Mouse (Mus musculus): Measurements from ENCODE around the gene Lrrc20. TPM values are rescaled to one million over a fixed set of nuclear protein-coding genes. Genes with fewer than 3 reads are reported as not detected.

The Lrrc20 gene
- polyA plus RNA-seq, 1 experiment, result not detected

DNA sequence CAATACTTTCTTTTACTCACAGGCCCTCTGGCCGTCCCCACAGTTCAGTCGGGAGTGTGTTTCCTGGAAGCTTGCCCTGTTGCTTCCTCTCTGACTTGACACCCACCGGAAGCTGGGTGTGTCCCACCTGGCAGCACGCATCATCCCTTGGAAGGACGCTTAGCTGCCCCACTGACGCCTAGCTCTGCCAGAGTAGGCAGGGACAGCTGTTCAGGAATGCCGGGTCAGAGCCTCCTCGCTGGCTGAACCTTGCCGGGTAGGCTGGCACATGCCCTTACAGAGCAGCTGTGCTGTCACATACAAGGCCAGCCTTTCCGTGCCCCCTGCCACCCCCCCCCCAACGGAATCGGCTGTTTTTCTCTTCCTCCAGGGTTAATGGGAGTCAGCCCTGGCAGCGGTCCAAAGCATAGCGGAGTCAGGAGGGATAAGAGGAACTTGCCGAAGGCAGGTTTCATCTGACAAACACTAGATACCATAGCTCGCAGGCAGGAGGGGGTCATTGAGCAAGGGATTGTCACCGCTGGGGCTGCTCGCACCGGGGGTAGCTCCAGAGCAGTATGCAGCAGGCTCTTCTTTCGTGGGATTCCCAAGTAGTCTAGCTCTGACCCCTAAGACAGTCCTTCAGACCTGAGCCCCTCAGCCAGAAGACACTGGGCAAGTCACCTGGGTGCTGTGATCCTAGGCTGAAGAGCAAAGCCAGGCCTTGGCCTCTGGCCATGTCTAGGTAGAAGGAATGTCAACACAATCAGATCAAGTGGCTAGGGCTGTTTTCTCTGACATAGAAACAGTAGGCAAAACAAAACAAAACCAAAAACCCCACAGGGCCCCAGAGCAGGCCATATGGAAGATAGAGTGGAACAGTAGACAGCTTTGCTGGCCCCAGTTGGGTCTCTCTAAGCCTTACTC, 60.8 kb downstream of the Lrrc20 start:
- WGBS, result 32% methylated on average over 20 of the region's 20 CpGs
- no peak for TF ChIP-seq POLR2A (IDR thresholded peaks at IDR 0.05; ENCODE audit: insufficient read depth, low read depth, low read length)
- TF ChIP-seq CTCF (IDR thresholded peaks at IDR 0.05; ENCODE audit: insufficient read depth, low read depth, low read length), result no peak
- H3K27ac ChIP-seq (ENCODE audit: insufficient read depth, low read depth, low read length), result no peak overlapping the region
- H3K4me1 ChIP-seq (ENCODE audit: control insufficient read depth, insufficient read depth, low read length), result peaks cover 27% of the 10 kb centered on the region
- no peak overlapping the region for H3K4me3 ChIP-seq (ENCODE audit: insufficient read depth, low read depth, low read length)

DNA sequence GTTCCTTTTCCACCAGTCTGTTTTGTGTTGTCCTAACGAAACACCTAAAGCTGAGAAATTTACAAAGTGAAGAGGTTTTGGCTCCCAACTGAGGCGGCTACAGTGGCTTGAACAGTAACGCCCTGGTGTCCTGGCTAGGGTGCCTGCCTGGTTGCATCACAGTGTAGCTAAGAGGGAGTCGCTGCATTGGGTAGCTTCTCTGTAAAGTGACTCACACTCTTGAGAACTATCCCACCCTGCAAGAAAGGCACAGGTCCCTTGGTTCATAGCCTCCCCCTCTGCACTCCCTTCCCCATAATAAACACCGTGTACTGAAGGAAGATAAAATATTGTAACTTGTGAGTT, 61.4 kb downstream of the Lrrc20 start:
- peaks cover 27% of the 10 kb centered on the region for H3K4me1 ChIP-seq (ENCODE audit: control insufficient read depth, insufficient read depth, low read length)
- WGBS, result 86% methylated on average over 5 of the region's 5 CpGs
- no peak overlapping the region for H3K27ac ChIP-seq (ENCODE audit: insufficient read depth, low read depth, low read length)
- H3K4me3 ChIP-seq (ENCODE audit: insufficient read depth, low read depth, low read length), result no peak overlapping the region
- TF ChIP-seq CTCF (IDR thresholded peaks at IDR 0.05; ENCODE audit: insufficient read depth, low read depth, low read length) (no peak), POLR2A (IDR thresholded peaks at IDR 0.05; ENCODE audit: insufficient read depth, low read depth, low read length) (no peak)

DNA sequence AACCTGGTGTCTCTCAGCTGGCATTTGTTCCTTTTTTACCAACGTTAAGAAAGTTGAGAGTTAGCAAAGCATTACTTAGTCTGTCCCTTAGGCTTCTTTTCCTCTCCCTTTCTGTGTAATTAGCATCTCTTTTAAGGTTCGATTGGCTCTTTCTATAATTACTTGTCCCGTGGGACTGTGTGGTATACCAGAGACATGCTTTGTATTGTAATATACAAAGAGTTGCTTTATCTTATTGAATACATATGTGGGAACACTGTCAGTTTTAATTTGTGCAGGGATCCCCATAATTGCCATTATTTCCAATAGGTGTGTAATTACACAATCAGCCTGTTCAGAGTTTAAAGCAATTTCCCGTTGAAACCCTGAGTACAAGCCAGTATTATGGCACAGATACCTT, 62.8 kb downstream of the Lrrc20 start:
- no peak overlapping the region for H3K27ac ChIP-seq (ENCODE audit: insufficient read depth, low read depth, low read length)
- 25% methylated on average over 4 of the region's 4 CpGs for WGBS

DNA sequence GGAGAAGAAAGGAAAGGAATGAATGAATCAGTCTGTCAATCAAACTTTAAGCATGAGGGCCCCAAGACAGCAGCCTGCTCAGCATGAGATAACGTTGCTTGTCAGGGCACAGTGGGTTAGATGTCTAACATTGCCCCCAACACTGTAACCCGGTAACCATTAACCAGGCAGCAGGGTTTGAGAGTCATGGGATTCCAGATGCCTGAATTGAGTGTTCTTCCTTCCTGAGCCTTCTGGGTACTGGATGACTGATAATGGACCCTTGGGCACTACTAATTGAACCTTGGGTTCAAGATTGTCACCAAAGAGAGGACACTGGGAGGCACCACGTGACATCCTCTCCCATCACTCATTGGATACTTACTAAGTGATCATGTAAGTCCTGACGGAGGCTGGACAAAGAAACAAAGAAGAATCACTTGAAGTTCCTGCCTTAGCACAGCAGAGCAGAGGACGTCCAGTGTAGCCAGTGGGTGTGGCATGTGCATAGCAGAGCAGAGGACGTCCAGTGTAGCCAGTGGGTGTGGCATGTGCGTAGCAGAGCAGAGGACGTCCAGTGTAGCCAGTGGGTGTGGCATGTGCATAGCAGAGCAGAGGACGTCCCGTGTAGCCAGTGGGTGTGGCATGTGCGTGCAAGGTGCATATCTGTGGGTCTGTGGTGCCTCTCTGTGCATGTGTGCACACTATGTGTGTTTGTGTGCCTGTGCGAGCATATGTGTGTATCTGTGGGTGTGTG, 68.7 kb downstream of the Lrrc20 start:
- 80% methylated on average over 12 of the region's 12 CpGs for WGBS
- Histone ChIP-seq H3K4me3 (ENCODE audit: insufficient read depth, low read depth, low read length) (no peak overlapping the region), H3K27ac (ENCODE audit: insufficient read depth, low read depth, low read length) (no peak overlapping the region), H3K4me1 (ENCODE audit: control insufficient read depth, insufficient read depth, low read length) (0 out of 2 replicates have a peak, but pooled peaks cover 5% of the 10 kb centered on the region)
- TF ChIP-seq POLR2A (IDR thresholded peaks at IDR 0.05; ENCODE audit: insufficient read depth, low read depth, low read length) (no peak), CTCF (IDR thresholded peaks at IDR 0.05; ENCODE audit: insufficient read depth, low read depth, low read length) (no peak)

More for the DNA sequence above, 62.8 kb downstream of the Lrrc20 start:
- no peak for TF ChIP-seq POLR2A (IDR thresholded peaks at IDR 0.05; ENCODE audit: insufficient read depth, low read depth, low read length)
- no peak for TF ChIP-seq CTCF (IDR thresholded peaks at IDR 0.05; ENCODE audit: insufficient read depth, low read depth, low read length)
- Histone ChIP-seq H3K4me1 (ENCODE audit: control insufficient read depth, insufficient read depth, low read length) (peaks cover 30% of the 10 kb centered on the region), H3K4me3 (ENCODE audit: insufficient read depth, low read depth, low read length) (no peak overlapping the region)

DNA sequence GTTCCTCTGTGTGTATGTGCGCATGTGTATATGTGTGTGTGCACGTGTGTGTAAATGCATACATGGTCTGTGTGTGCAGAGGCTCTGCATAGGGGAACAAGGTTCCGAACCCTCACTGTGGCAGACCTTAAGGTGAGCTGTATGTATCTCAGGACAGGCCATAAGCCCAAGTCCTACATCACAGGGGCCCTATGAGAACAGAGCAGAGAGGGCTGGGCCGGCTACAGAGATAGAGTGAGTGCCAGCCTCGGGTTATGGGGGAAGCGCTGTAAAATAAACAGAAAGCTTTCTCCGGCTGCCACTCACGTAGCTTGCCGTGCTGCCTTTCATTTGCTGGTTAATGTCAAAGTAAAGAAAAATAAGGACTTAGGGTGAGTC, 69.3 kb downstream of the Lrrc20 start:
- no peak overlapping the region for H3K27ac ChIP-seq (ENCODE audit: insufficient read depth, low read depth, low read length)
- peaks cover 11% of the 10 kb centered on the region for H3K4me1 ChIP-seq (ENCODE audit: control insufficient read depth, insufficient read depth, low read length)
- WGBS, result 81% methylated on average over 9 of the region's 9 CpGs
- H3K4me3 ChIP-seq (ENCODE audit: insufficient read depth, low read depth, low read length), result no peak overlapping the region
- no peak for TF ChIP-seq POLR2A (IDR thresholded peaks at IDR 0.05; ENCODE audit: insufficient read depth, low read depth, low read length)
- no peak for TF ChIP-seq CTCF (IDR thresholded peaks at IDR 0.05; ENCODE audit: insufficient read depth, low read depth, low read length)

DNA sequence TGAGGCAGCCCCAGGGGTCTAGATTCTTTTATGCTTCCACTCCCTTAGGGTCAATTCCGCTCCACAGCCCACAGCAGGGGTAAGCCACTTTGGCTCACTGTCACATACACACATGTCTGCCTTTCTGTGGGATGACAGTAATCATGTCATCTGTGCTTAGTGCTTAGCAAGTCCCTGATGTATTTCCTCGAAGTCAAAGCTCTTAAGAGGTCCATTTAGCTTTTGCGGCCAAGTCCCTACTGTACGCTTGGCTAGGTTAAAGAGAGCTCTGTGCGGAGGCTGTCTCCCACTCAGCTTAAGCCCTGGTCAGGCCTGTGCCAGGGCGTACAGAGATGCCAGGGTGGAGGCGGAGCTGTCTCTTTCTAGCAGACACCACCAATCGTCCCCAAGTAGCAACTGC, 74.5 kb downstream of the Lrrc20 start:
- WGBS, result 68% methylated on average over 8 of the region's 8 CpGs
- TF ChIP-seq CTCF (IDR thresholded peaks at IDR 0.05; ENCODE audit: insufficient read depth, low read depth, low read length) (no peak), POLR2A (IDR thresholded peaks at IDR 0.05; ENCODE audit: insufficient read depth, low read depth, low read length) (no peak)

DNA sequence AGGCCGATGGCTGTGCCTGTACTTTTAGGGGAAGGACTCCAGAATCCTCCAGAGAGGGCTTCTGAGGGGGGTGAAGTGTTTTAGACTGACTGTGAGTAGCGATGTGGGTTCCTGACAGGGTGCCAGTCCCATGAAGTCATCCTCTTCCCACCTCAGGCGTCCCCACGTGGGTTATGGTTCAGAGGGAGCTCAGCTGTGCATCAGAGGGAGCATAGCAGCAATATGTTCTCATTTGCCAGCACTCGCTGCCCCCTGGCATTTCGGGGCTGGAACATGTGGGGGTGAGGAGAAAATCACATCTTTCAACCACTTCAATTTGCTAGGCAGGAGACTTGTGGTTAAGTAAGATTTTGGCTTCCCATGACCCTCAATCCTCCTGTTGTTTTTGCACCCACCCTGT, 79.6 kb downstream of the Lrrc20 start:
- Histone ChIP-seq H3K4me1 (ENCODE audit: control insufficient read depth, insufficient read depth, low read length) (peaks cover 6% of the 10 kb centered on the region), H3K27ac (ENCODE audit: insufficient read depth, low read depth, low read length) (no peak overlapping the region), H3K4me3 (ENCODE audit: insufficient read depth, low read depth, low read length) (no peak overlapping the region)
- TF ChIP-seq POLR2A (IDR thresholded peaks at IDR 0.05; ENCODE audit: insufficient read depth, low read depth, low read length) (no peak), CTCF (IDR thresholded peaks at IDR 0.05; ENCODE audit: insufficient read depth, low read depth, low read length) (no peak)
- 81% methylated on average over 6 of the region's 6 CpGs for WGBS

More for the DNA sequence above, 74.5 kb downstream of the Lrrc20 start:
- Histone ChIP-seq H3K27ac (ENCODE audit: insufficient read depth, low read depth, low read length) (no peak overlapping the region), H3K4me1 (ENCODE audit: control insufficient read depth, insufficient read depth, low read length) (peaks cover 12% of the 10 kb centered on the region), H3K4me3 (ENCODE audit: insufficient read depth, low read depth, low read length) (no peak overlapping the region)

DNA sequence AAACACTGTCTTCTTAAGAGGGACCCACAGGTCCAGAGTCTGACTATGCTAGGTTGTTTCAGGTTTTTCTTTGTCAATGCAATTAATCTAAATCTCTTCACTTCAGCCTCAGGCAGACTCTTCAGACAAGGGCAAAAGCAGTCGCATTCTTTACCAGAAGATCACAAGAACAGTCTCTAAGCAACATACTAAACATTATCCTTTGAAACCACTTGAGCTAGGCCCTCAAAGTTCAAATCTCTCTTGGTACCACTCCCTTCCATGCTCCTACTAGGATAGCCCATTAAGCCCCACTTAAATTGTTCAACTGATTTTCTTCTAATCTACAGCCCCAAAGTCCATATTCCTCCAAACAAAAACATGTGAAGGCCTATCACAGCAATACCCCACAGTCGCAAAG, 83.0 kb downstream of the Lrrc20 start:
- H3K27ac ChIP-seq (ENCODE audit: insufficient read depth, low read depth, low read length), result no peak overlapping the region
- H3K4me1 ChIP-seq (ENCODE audit: control insufficient read depth, insufficient read depth, low read length), result peaks cover 6% of the 10 kb centered on the region
- no peak for TF ChIP-seq POLR2A (IDR thresholded peaks at IDR 0.05; ENCODE audit: insufficient read depth, low read depth, low read length)
- TF ChIP-seq CTCF (IDR thresholded peaks at IDR 0.05; ENCODE audit: insufficient read depth, low read depth, low read length), result no peak
- H3K4me3 ChIP-seq (ENCODE audit: insufficient read depth, low read depth, low read length), result no peak overlapping the region
- 96% methylated on average over 2 of the region's 2 CpGs for WGBS

DNA sequence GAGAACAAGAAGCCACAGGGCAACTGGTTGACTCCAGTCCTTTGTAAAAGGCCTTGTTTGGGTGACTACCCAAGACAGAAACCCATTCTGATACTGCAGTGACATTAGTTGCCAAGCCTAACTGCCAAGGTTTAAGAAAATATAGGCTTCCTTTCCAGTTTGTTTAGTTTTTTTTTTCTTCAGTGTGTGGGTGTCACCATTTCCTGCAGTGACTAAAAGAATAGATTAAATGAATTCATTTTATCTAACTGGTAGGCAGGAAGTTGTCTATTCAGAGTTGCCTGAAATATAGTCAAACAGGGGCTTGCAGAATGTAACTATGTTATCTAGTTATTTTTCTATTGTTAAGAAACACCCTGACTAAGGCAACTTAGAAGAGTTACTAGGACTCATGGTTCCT, 83.9 kb downstream of the Lrrc20 start:
- no peak overlapping the region for H3K27ac ChIP-seq (ENCODE audit: insufficient read depth, low read depth, low read length)
- no peak overlapping the region for H3K4me3 ChIP-seq (ENCODE audit: insufficient read depth, low read depth, low read length)
- peaks cover 10% of the 10 kb centered on the region for H3K4me1 ChIP-seq (ENCODE audit: control insufficient read depth, insufficient read depth, low read length)
- TF ChIP-seq CTCF (IDR thresholded peaks at IDR 0.05; ENCODE audit: insufficient read depth, low read depth, low read length) (no peak), POLR2A (IDR thresholded peaks at IDR 0.05; ENCODE audit: insufficient read depth, low read depth, low read length) (no peak)

Measured in olfactory bulb, adult 2 months (tissue).